Comparison of ENCODE assay signal across 17 mouse cellular contexts in the genomic region with DNA sequence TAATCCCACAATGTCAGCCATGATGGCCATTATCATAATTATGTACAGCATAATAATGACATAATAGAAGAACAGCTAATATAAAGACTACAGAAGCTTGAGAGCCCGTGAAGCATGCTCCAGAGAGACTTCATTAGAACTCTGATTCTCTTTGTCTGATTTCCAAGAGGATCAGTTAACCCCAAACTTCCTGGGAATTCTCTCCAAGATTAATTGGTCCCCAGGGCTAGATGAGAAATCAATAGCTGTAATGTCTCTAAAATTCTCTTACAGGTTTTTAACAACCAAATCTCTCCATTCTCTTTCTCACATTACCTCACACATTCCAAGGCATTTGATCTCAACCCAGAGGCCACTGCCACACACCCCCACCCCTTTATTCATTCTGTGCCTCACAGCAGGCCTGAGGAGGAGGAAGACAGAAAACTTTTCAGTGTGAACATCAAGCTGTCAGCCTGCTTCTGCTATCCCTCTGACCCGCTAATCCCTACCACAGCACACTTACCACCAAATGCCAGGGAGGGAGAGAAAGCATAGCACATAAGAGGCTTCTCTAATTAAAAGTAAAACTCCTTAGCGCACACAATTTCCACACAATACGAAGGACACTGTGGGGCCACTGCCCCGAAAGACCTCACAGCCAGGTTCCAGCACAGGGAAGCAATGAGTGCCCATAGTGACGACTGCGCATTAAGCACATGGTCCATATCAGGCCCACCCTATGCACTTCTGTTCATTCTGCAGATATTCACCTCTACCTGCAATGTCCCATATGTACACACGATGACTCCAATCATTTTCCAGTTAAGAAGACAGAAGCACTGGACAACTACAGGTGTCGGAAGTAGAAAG.
DNase-seq lines count a peak whose midpoint lies in the region; ATAC-seq and TF ChIP-seq lines count a peak whose summit lies in the region.
"Had no signal": no experiment of that assay in that cellular context is flagged by ENCODE, and none has a peak within 500 bp of the region (broad histone marks: within the 10 kb centered on the region; RNA-seq: fewer than 3 reads in every experiment).

No protein-coding gene starts in this region.

- no peak for TF ChIP-seq EP300 in stomach, postnatal 0 days (optimal IDR thresholded peaks at IDR 0.05)

- WGBS in forebrain, embryonic 13.5 days: 14% methylated on average over 9 of the region's 9 CpGs
- 48% methylated on average over 9 of the region's 9 CpGs for WGBS in hindbrain, embryonic 16.5 days
- 29% methylated on average over 9 of the region's 9 CpGs for WGBS in midbrain, postnatal 0 days
- 74% methylated on average over 9 of the region's 9 CpGs for WGBS in stomach, postnatal 0 days

- no peaks in the 10 kb centered on the region for H3K36me3 ChIP-seq in forebrain, embryonic 13.5 days (ENCODE audit: poor library complexity, severe bottlenecking)
- H3K36me3 ChIP-seq in hindbrain, embryonic 16.5 days (ENCODE audit: control insufficient read depth, insufficient read depth, low read length): no peaks in the 10 kb centered on the region
- no peaks in the 10 kb centered on the region for H3K36me3 ChIP-seq in midbrain, postnatal 0 days (ENCODE audit: insufficient read depth, low read length)
- no peaks in the 10 kb centered on the region for H3K36me3 ChIP-seq in stomach, postnatal 0 days (ENCODE audit: control insufficient read depth, insufficient read depth, low read length)
- H3K36me3 ChIP-seq: embryonic facial prominence, embryonic 13.5 days; heart, embryonic 15.5 days; limb, embryonic 10.5 days; liver, embryonic 13.5 days had no signal

- peak; percentile 72 for ATAC-seq in forebrain, embryonic 13.5 days
- 0 out of 2 replicates have a peak, but pooled peaks have one; percentile 20 for ATAC-seq in hindbrain, embryonic 16.5 days
- ATAC-seq in midbrain, postnatal 0 days (ENCODE audit: low FRiP score): peak; percentile 57; the same call in 1 of the 2 replicates
- no peak for ATAC-seq in stomach, postnatal 0 days (ENCODE audit: low FRiP score, low TSS enrichment)
- ATAC-seq: lung, postnatal 0 days had no signal

- peak overlapping the region; percentile 6; the same call in 1 of the 2 replicates for H3K4me2 ChIP-seq in forebrain, embryonic 13.5 days
- H3K4me2 ChIP-seq in hindbrain, embryonic 16.5 days (ENCODE audit: low read length): no peak overlapping the region
- H3K4me2 ChIP-seq in midbrain, postnatal 0 days (ENCODE audit: low read depth, low read length, poor library complexity, severe bottlenecking): no peak overlapping the region
- no peak overlapping the region for H3K4me2 ChIP-seq in stomach, postnatal 0 days (replicated peaks; ENCODE audit: low read depth)
- H3K4me2 ChIP-seq: embryonic facial prominence, embryonic 13.5 days; heart, embryonic 15.5 days; liver, embryonic 13.5 days had no signal

- H3K27me3 ChIP-seq in forebrain, embryonic 13.5 days: no peaks in the 10 kb centered on the region
- no peaks in the 10 kb centered on the region for H3K27me3 ChIP-seq in hindbrain, embryonic 16.5 days (replicated peaks; ENCODE audit: control insufficient read depth, insufficient read depth, low read length)
- no peaks in the 10 kb centered on the region for H3K27me3 ChIP-seq in midbrain, postnatal 0 days (ENCODE audit: insufficient read depth, low read length)
- H3K27me3 ChIP-seq in stomach, postnatal 0 days (ENCODE audit: control insufficient read depth, insufficient read depth, low read length): no peaks in the 10 kb centered on the region
- H3K27me3 ChIP-seq: embryonic facial prominence, embryonic 13.5 days; heart, embryonic 15.5 days; liver, embryonic 13.5 days had no signal

- H3K27ac ChIP-seq in forebrain, embryonic 13.5 days: no peak overlapping the region
- H3K27ac ChIP-seq in hindbrain, embryonic 16.5 days (ENCODE audit: low read depth, low read length): no peak overlapping the region
- no peak overlapping the region for H3K27ac ChIP-seq in midbrain, postnatal 0 days (ENCODE audit: low read depth, low read length)
- no peak overlapping the region for H3K27ac ChIP-seq in stomach, postnatal 0 days (replicated peaks)
- H3K27ac ChIP-seq: embryonic facial prominence, embryonic 13.5 days; heart, embryonic 15.5 days; limb, embryonic 10.5 days; liver, embryonic 13.5 days had no signal

- H3K4me1 ChIP-seq in forebrain, embryonic 13.5 days: peaks cover 23% of the 10 kb centered on the region
- no peaks in the 10 kb centered on the region; the same call in 1 of the 2 replicates for H3K4me1 ChIP-seq in hindbrain, embryonic 16.5 days (ENCODE audit: control insufficient read depth, insufficient read depth, low read depth, low read length)
- no peaks in the 10 kb centered on the region for H3K4me1 ChIP-seq in midbrain, postnatal 0 days (ENCODE audit: insufficient read depth, low read length)
- no peaks in the 10 kb centered on the region for H3K4me1 ChIP-seq in stomach, postnatal 0 days (replicated peaks; ENCODE audit: control insufficient read depth, insufficient read depth)
- H3K4me1 ChIP-seq: heart, embryonic 15.5 days; liver, embryonic 13.5 days; megakaryocyte, embryonic 14.5 days had no signal

- H3K9me3 ChIP-seq in forebrain, embryonic 13.5 days (replicated peaks): no peaks in the 10 kb centered on the region; the same call in 1 of the 2 replicates
- H3K9me3 ChIP-seq in hindbrain, embryonic 16.5 days (ENCODE audit: control insufficient read depth, low read length): 0 out of 2 replicates have a peak, but pooled peaks cover 4% of the 10 kb centered on the region
- no peaks in the 10 kb centered on the region for H3K9me3 ChIP-seq in midbrain, postnatal 0 days (ENCODE audit: low read length)
- H3K9me3 ChIP-seq in stomach, postnatal 0 days (ENCODE audit: control insufficient read depth, low read length): no peaks in the 10 kb centered on the region
- H3K9me3 ChIP-seq: heart, embryonic 15.5 days; limb, embryonic 10.5 days; liver, embryonic 13.5 days; megakaryocyte, embryonic 14.5 days had no signal

- H3K9ac ChIP-seq in forebrain, embryonic 13.5 days: no peak overlapping the region
- no peak overlapping the region for H3K9ac ChIP-seq in hindbrain, embryonic 16.5 days (ENCODE audit: low read depth, low read length)
- H3K9ac ChIP-seq in midbrain, postnatal 0 days (replicated peaks; ENCODE audit: low read length, poor library complexity, severe bottlenecking): no peak overlapping the region
- no peak overlapping the region for H3K9ac ChIP-seq in stomach, postnatal 0 days (ENCODE audit: low read length)
- H3K9ac ChIP-seq: embryonic facial prominence, embryonic 13.5 days; heart, embryonic 15.5 days; liver, embryonic 13.5 days had no signal

- peak; percentile 35 for DNase-seq in embryo, embryonic 9.5 days (ENCODE audit: extremely low spot score)
- no peak for DNase-seq in midbrain, postnatal 0 days (ENCODE audit: low spot score)
- DNase-seq in ovary, postnatal 14 days (ENCODE audit: low spot score): no peak
- no peak for DNase-seq in stomach, postnatal 0 days (ENCODE audit: low spot score)
- no peak for DNase-seq in heart, postnatal 36 days
- DNase-seq: cerebellum, adult 18-20 months; kidney, postnatal 25 days; liver, embryonic 13.5 days; right cerebral cortex, postnatal 14 days; thymus, adult 2 months had no signal

- H3K4me3 ChIP-seq in forebrain, embryonic 13.5 days: no peak overlapping the region
- H3K4me3 ChIP-seq in hindbrain, embryonic 16.5 days (ENCODE audit: low read length): no peak overlapping the region
- no peak overlapping the region for H3K4me3 ChIP-seq in midbrain, postnatal 0 days (ENCODE audit: low read depth, low read length)
- H3K4me3 ChIP-seq in stomach, postnatal 0 days (ENCODE audit: low read depth, low read length): no peak overlapping the region
- H3K4me3 ChIP-seq: embryonic facial prominence, embryonic 13.5 days; heart, embryonic 15.5 days; limb, embryonic 10.5 days; liver, embryonic 13.5 days; megakaryocyte, embryonic 14.5 days had no signal

- intact Hi-C loops in heart, postnatal 36 days (cut with DNase I): no loop called here

- TF ChIP-seq CTCF in midbrain, postnatal 0 days (IDR thresholded peaks at IDR 0.05): no peak
- no peak for TF ChIP-seq CTCF in stomach, postnatal 0 days (IDR thresholded peaks at IDR 0.05; ENCODE audit: low read depth)
